Mouse (Mus musculus) heart, postnatal 10 days (tissue): ENCODE data around the gene Tvp23a. TPM values are rescaled to one million over a fixed set of nuclear protein-coding genes. Genes with fewer than 3 reads are reported as not detected.

ENCODE experiments used
- DNase-seq, 2 experiments: peaks; one replicate each; pipeline ENCODE4 v3.0.0; 2021
- intact Hi-C: fragments of 180-260 bp; cut with DNase I; formaldehyde crosslinking; loops from one replicate; pipeline ENCODE4 v1.15.1; 2025
- total RNA-seq, 2 experiments: library from RNA; stranded (reverse); gene quantifications; 2 replicates each; pipeline ENCODE4 v1.2.3; 2021

Gene Tvp23a
- total RNA-seq, 2 experiments from 2014 or later: 0.93 to 0.99 TPM

DNA sequence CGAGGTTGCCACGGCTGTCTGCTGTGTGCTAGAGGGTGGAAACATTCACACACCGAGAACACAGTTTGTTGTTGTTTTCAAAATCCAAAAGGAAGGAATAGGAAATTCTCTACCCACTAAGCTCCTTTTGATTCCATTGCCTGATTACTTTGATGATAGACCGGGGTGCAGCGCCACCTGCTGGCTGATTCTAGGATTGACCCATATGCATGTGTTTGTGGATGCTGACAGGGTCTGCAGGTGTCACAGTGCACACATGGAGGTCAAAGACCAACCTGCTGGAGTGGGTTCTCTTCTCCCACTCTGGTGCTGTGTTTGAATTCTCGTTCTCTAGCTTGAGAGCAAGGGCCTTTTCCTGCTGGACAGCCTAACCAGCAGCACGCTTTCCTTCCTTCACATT lies 48.0 kb downstream of the Tvp23a start:
- intact Hi-C loops: loop anchor here (5.0 kb wide), 4 partner anchors 117 to 327 kb away; no protein-coding TSS in a partner anchor
- peak; percentile 85 to 87 for DNase-seq

GRCm38 (mm10) chr16:10398755-10399154 lies 48.4 kb downstream of the Tvp23a start:
- no peak for DNase-seq
- intact Hi-C loops: loop anchor here (5.0 kb wide), 4 partner anchors 116 to 326 kb away; no protein-coding TSS in a partner anchor

GRCm38 (mm10) chr16:10394699-10395540 lies 52.2 kb downstream of the Tvp23a start, which contains the start of gene Tekt5:
Gene Tekt5, minus strand, starts transcription at chr16:10395490.
- peak; percentile 57 to 60 for DNase-seq
- intact Hi-C loops: loop anchor here (5.0 kb wide), 4 partner anchors 113 to 323 kb away; no protein-coding TSS in a partner anchor

GRCm38 (mm10) chr16:10392587-10392986 lies 54.6 kb downstream of the Tvp23a start:
- DNase-seq: no peak
- intact Hi-C loops: no loop called here

DNA sequence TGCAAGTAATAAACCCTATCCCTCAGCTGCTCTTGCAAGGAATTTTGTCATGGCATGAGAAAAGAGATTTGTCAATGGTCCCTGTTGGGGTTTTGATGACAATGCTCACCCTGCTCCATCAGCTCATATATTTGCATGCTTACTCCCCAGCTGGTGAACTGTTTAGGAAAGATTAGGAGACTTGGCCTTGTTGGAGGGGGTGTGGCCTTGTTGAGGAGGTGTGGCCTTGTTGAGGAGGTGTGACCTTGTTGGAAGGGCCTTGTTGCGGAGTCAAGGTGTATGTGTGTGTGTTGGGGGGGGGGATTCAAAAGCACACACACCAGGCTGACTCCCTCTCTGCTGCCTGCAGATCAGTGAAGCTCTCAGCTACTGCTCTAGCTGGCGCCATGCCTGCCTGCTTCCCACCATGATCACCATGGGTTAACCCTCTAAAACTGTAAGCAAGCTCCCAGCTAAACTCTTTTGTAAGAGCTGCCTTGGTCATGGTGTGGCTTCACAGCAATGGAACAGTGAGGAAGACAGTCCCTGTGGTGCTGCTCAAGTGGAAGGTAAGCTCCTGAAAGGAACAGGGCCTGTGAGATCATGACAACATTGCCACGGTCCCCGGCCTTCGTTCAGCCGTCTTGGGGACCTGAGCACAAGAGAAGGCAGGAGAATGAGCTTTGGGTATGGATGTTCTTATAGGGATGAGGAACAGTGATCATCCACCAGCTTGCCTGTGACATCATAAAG lies 58.4 kb downstream of the Tvp23a start:
- intact Hi-C loops: no loop called here
- DNase-seq: no peak

- no peak for DNase-seq
- intact Hi-C loops: no loop called here
These were observed 61.9 kb downstream of the Tvp23a start for GRCm38 (mm10) chr16:10385261-10385660.

GRCm38 (mm10) chr16:10384544-10384943 lies 62.6 kb downstream of the Tvp23a start:
- no peak for DNase-seq
- intact Hi-C loops: no loop called here

DNA sequence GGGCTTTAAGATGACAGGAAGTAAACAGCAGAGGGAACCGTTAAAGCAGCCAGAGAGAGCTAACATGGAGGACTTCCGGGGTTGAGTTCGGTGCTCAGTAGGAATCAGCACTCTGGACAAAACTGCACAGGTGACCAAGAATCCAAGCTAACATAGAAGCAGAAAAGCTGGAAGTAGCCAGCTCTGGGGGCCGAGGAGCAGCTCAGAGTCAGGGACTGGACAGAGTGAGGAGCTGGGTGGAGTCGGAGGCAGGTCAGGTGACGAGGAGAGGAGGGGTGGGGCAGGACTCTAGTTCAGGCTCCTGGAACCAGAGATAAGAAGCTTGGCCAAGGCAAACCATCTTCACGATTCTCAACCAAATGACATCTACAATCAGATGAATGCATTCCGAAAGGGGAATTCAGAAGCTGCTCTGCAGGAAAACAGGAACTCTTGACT lies 63.1 kb downstream of the Tvp23a start:
- intact Hi-C loops: no loop called here
- peak in 1 of 2 experiments; percentile 30 for DNase-seq

GRCm38 (mm10) chr16:10379531-10379930 lies 67.6 kb downstream of the Tvp23a start:
- DNase-seq: no peak
- intact Hi-C loops: no loop called here

DNA sequence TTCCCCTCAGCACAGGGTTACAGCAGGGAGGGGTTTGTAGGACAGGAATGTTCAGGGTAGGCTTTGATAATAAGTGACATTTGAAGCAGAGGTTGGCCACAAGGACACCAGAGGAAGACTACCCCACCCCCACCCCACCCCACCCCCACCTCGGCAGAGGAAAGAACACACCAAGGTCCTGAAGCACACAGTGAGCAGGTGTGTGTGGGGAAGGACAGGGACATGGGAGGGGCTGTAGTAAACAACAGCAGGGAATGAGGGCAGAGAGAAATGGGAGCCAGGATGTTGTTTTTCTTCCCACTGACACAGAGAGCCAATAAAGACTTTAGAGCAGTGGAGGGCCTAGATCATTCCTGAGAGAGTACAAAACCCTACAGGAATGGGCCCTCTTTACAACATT lies 69.9 kb downstream of the Tvp23a start:
- no peak for DNase-seq
- intact Hi-C loops: no loop called here

DNA sequence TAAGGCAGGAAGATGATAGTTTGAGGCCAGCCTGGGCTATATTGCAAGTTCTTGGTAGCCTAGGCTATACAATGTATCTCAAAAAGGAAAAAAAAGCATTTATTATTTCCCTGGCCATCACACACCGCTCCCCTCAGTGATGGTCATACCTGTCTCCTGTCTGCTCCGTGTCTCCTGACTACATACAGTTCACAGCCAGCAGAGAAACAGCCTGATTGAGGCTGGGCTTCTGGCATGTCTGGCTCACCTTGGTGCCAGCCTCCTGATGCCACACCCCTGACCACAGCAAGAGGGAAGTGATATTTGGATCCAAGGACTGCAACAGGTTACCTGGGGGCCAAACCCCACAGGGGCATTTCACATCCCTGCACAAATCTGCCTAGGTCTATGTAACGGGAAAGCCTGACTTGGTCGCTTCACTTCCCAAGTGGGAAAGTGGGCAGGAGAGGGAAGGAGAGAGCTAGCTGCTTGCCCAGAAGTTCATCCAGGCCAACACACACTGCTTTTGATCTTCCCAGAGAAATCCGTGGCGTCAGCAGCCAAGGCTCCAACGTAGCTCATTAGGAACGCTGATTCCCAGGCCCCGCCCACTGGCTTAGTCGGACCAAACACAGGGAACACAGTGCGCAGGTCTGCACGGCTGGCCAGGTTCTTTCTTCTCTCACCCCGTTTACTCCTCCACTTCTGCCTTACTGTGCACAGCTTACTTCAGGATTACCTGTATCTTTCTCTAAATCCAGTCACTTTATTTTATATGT lies 72.7 kb downstream of the Tvp23a start:
- DNase-seq: peak in 1 of 2 experiments; percentile 53
- intact Hi-C loops: no loop called here

GRCm38 (mm10) chr16:10372372-10372771 lies 74.8 kb downstream of the Tvp23a start:
- DNase-seq: peak in 1 of 2 experiments; percentile 38

More at GRCm38 (mm10) chr16:10372372-10372771, 74.8 kb downstream of the Tvp23a start:
- intact Hi-C loops: no loop called here

Other genes starting within 250 kb of the Tvp23a start
- 10 to 100 TPM; 42.5 to 46.4 TPM for gene Emp2, start 133.4 kb downstream of the Tvp23a start, total RNA-seq
- gene Tekt5, start 51.9 kb downstream of the Tvp23a start, total RNA-seq: under 1 TPM in 1 of 2 experiments, not detected in 1; 0.22 TPM
- 10 to 100 TPM; 10.6 to 10.8 TPM for gene Nubp1, start 35.4 kb downstream of the Tvp23a start, total RNA-seq
- under 1 TPM; 0.17 to 0.35 TPM for gene Ciita, start 32.7 kb upstream of the Tvp23a start, total RNA-seq
- 10 to 100 TPM; 23.6 to 27.8 TPM for gene Dexi, start 95.7 kb upstream of the Tvp23a start, total RNA-seq
- gene Clec16a, start 98.0 kb upstream of the Tvp23a start, total RNA-seq: 10 to 100 TPM; 47.7 to 50.1 TPM